Mouse (Mus musculus) liver, embryonic 14.5 days (tissue): ENCODE measurements at regions not wholly inside any gene's neighbourhood (a gene's known extent, or its start where the extent isn't known, plus 50 kb on each side); places are given as distances from the start of the nearest gene placed in this dataset.
"Not testable (repeated sequence)": the region's sequence is repeated elsewhere in the genome, so short reads cannot be mapped to it uniquely, and the experiment has no call there.

Source experiments
- ATAC-seq: fragments of 200-750 bp; cut with Nextera tagmentation; 2 replicates; pipeline ENCODE4 v1.8.0; 2017; ENCODE audit warnings: moderate number of reproducible peaks, mild to moderate bottlenecking, moderate library complexity; ENCODE audit not compliant: insufficient read depth
- DNase-seq, 3 experiments: peaks; one replicate each; pipeline ENCODE4 v3.0.0-alpha.2; 2012 to 2013; ENCODE audit warnings: low read depth in 3 of 3, low spot score in 3 of 3
- H3K27ac ChIP-seq: fragments of 300-500 bp; sonication (generic); 2 replicates; pipeline ENCODE4 v1.5.1; 2014; ENCODE audit warnings: moderate library complexity, mild to moderate bottlenecking, control low read depth, inconsistent platforms
- H3K27me3 ChIP-seq: fragments of 300-500 bp; sonication (generic); 2 replicates; pipeline ENCODE4 v1.6.1; 2014; ENCODE audit warnings: mild to moderate bottlenecking, low read length, moderate library complexity; ENCODE audit not compliant: control insufficient read depth, insufficient read depth
- H3K36me3 ChIP-seq: fragments of 300-500 bp; sonication (generic); replicated peaks from 2 replicates; pipeline ENCODE4 v1.6.1; 2014; ENCODE audit warnings: low read depth; ENCODE audit not compliant: control insufficient read depth, insufficient read depth
- H3K4me1 ChIP-seq, 2 experiments: fragments of 200-500 bp in 1 of 2; fragments of 300-500 bp in 1 of 2; sonication (generic) in 1 of 2; replicated peaks; 2 replicates each; pipeline ENCODE4 v1.6.1; 2012 to 2014; ENCODE audit warnings: antibody characterized with exemption in 1 of 2, inconsistent platforms in 1 of 2, low read length in 1 of 2; ENCODE audit not compliant: control insufficient read depth in 2 of 2, insufficient read depth in 2 of 2
- H3K4me2 ChIP-seq: fragments of 300-500 bp; sonication (generic); 2 replicates; pipeline ENCODE4 v1.6.1; 2014; ENCODE audit warnings: low read depth, mild to moderate bottlenecking, control low read depth, moderate library complexity
- H3K4me3 ChIP-seq, 2 experiments: fragments of 200-500 bp in 1 of 2; fragments of 300-500 bp in 1 of 2; sonication (generic) in 1 of 2; 2 replicates each; pipeline ENCODE4 v1.5.1; 2012 to 2014; ENCODE audit warnings: low read depth in 2 of 2, low read length in 2 of 2, mild to moderate bottlenecking in 2 of 2, control low read depth in 1 of 2, inconsistent platforms in 1 of 2, moderate library complexity in 1 of 2; ENCODE audit not compliant: insufficient read depth in 1 of 2
- H3K9ac ChIP-seq: fragments of 300-500 bp; sonication (generic); replicated peaks from 2 replicates; pipeline ENCODE4 v1.6.1; 2014; ENCODE audit warnings: mild to moderate bottlenecking, control low read depth, moderate library complexity
- H3K9me3 ChIP-seq: fragments of 300-500 bp; sonication (generic); 2 replicates; pipeline ENCODE4 v1.6.1; 2016; ENCODE audit warnings: low read length, mixed read lengths; ENCODE audit not compliant: control insufficient read depth
- CTCF ChIP-seq: IDR thresholded peaks from 2 replicates; pipeline ENCODE4 v1.5.1; 2016; ENCODE audit warnings: antibody characterized with exemption, low read depth, control low read depth
- EP300 ChIP-seq: IDR thresholded peaks from 2 replicates; pipeline ENCODE4 v1.6.1; 2016; ENCODE audit warnings: antibody characterized with exemption, low read depth
- WGBS: fragments of 180-500 bp; shearing (Covaris S2); extraction: QIAGEN DNeasy Blood & Tissue Kit; methylation state at CpG from one replicate; pipeline ENCODE4 v1.1.7; 2014; ENCODE audit not compliant: insufficient replicate concordance; 5-methylcytosine and 5-hydroxymethylcytosine counted together

GRCm38 (mm10) chr1:83970641-83971285 lies 393.2 kb downstream of the Pid1 start:
- WGBS = 61% methylated on average over 8 of the region's 8 CpGs
- TF ChIP-seq CTCF (no peak), EP300 (no peak)

GRCm38 (mm10) chr1:83964631-83965030 lies 399.3 kb downstream of the Pid1 start:
- not testable (repeated sequence) for H3K4me3 ChIP-seq, ATAC-seq, H3K9ac ChIP-seq, DNase-seq, H3K4me1 ChIP-seq, H3K27ac ChIP-seq, H3K27me3 ChIP-seq, H3K9me3 ChIP-seq, H3K36me3 ChIP-seq, H3K4me2 ChIP-seq

More at GRCm38 (mm10) chr1:83970641-83971285, 393.2 kb downstream of the Pid1 start:
- Histone ChIP-seq H3K27ac (no peak overlapping the region), H3K27me3 (no peaks in the 10 kb centered on the region), H3K4me2 (no peak overlapping the region), H3K9me3 (no peaks in the 10 kb centered on the region), H3K4me1 (no peaks in the 10 kb centered on the region), H3K36me3 (no peaks in the 10 kb centered on the region), H3K9ac (no peak overlapping the region), H3K4me3 (no peak overlapping the region)
- DNase-seq = no peak
- no peak for ATAC-seq

DNA sequence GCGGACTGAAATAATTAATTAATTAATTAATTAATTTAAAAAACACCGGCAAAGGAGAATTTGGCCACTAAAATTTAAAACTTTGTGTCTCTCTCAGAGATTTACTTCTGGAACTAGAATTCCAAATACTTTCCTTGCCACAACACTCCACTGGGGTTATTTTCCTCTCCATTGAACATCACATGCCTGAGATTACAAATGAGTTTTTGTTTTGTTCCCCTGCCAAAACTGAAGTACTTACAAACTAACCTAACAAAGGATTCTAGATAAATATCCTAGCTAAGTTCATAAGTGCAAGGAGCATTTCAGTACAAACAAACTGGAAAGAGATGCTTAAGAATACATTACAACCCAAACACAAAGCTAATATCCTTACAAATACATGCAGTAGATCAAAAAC lies 402.2 kb downstream of the Pid1 start:
- H3K4me3 ChIP-seq = no peak overlapping the region
- ATAC-seq = no peak
- no peaks in the 10 kb centered on the region for H3K4me1 ChIP-seq
- H3K36me3 ChIP-seq = no peaks in the 10 kb centered on the region
- no peak for TF ChIP-seq CTCF
- no peak for TF ChIP-seq EP300
- no peak overlapping the region for H3K27ac ChIP-seq
- H3K4me2 ChIP-seq = no peak overlapping the region
- WGBS = 73% methylated on average over 2 of the region's 2 CpGs
- no peak overlapping the region for H3K9ac ChIP-seq
- H3K27me3 ChIP-seq = no peaks in the 10 kb centered on the region
- no peaks in the 10 kb centered on the region for H3K9me3 ChIP-seq
- no peak for DNase-seq

GRCm38 (mm10) chr1:83959756-83960155 lies 404.2 kb downstream of the Pid1 start:
- WGBS = 69% methylated on average over 4 of the region's 4 CpGs
- ATAC-seq = no peak
- no peak overlapping the region for H3K27ac ChIP-seq
- no peak overlapping the region for H3K9ac ChIP-seq
- no peaks in the 10 kb centered on the region for H3K36me3 ChIP-seq
- H3K4me1 ChIP-seq = no peaks in the 10 kb centered on the region
- no peak overlapping the region for H3K4me3 ChIP-seq
- H3K27me3 ChIP-seq = no peaks in the 10 kb centered on the region
- TF ChIP-seq CTCF = no peak
- TF ChIP-seq EP300 = no peak
- no peak for DNase-seq
- no peak overlapping the region for H3K4me2 ChIP-seq
- H3K9me3 ChIP-seq = no peaks in the 10 kb centered on the region

DNA sequence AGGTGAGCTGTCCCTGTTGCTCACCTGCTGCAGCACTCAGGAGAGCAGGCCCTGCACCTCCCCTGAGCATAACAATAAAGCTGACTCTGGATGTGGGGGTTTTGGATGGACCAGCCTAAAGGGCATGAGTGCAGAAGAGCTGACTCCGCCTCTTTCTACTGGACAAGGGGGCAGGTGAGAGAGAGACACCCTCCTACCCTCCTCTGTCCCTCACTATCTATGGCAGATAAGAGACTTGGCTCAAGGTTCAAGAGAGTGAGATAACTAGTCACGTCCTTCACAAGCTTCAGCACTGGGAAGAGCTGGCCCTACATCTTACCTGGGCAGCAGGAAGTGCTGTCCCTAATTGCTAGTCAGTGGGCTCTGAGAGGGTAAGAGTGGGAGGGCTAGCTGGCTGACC lies 441.1 kb downstream of the Pid1 start:
- Histone ChIP-seq H3K9me3 (no peaks in the 10 kb centered on the region), H3K27ac (no peak overlapping the region), H3K4me1 (no peaks in the 10 kb centered on the region), H3K4me2 (no peak overlapping the region), H3K27me3 (no peaks in the 10 kb centered on the region), H3K9ac (no peak overlapping the region), H3K4me3 (no peak overlapping the region), H3K36me3 (no peaks in the 10 kb centered on the region)
- TF ChIP-seq EP300 (no peak), CTCF (no peak)
- 42% methylated on average over 2 of the region's 2 CpGs for WGBS
- DNase-seq (no peak), ATAC-seq (no peak)
